Mouse (Mus musculus): ENCODE data around the gene Slc8a1.

Gene Slc8a1

GRCm38 (mm10) chr17:81368503-81368902 lies 369.7 kb downstream of the Slc8a1 start:
- DNase-seq (ENCODE audit: extremely low spot score, low spot score), result no peak

- DNase-seq (ENCODE audit: extremely low spot score, low spot score), result no peak
Observed at GRCm38 (mm10) chr17:81363368-81363767, 374.8 kb downstream of the Slc8a1 start.

GRCm38 (mm10) chr17:81360571-81360970 lies 377.6 kb downstream of the Slc8a1 start:
- DNase-seq (ENCODE audit: extremely low spot score, low spot score), result no peak

- DNase-seq (ENCODE audit: extremely low spot score, low spot score), result no peak
Observed at GRCm38 (mm10) chr17:81360032-81360431, 378.1 kb downstream of the Slc8a1 start.

- DNase-seq (ENCODE audit: extremely low spot score, low spot score), result peak; percentile 32
Observed at GRCm38 (mm10) chr17:81336024-81336754, 402.0 kb downstream of the Slc8a1 start.

- DNase-seq (ENCODE audit: extremely low spot score, low spot score), result no peak
Observed at GRCm38 (mm10) chr17:81335526-81335925, 402.7 kb downstream of the Slc8a1 start.

All from neural tube, embryonic 10.5 days (tissue).